Mouse (Mus musculus): ENCODE data around the gene Ets1. TPM values are rescaled to one million over a fixed set of nuclear protein-coding genes. Genes with fewer than 3 reads are reported as not detected.

Ets1 gene
- total RNA-seq, 2 experiments from 2014 or later = 5.4 to 16.3 TPM

GRCm38 (mm10) chr9:32749721-32750480 is 113.9 kb downstream of the Ets1 start:
- ATAC-seq (replicated peaks; ENCODE audit: poor library complexity) = no peak

DNA sequence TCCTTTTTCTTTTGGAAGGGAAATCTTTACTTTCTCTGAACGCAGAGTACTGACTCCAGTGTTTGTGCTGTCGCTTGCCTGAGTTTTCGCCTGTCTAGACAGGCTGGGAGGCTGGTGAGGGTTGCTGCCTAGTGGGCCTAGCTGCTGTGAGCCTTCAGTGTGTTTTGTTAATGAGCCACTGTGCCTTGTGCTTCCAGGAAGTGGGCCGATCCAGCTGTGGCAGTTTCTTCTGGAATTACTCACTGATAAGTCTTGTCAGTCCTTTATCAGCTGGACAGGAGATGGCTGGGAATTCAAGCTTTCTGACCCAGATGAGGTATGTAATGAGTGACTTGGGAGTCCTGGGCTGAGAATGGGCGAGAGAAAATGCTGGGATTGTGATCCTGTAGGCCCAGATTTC is 116.6 kb downstream of the Ets1 start:
- no peak for ATAC-seq (replicated peaks; ENCODE audit: poor library complexity)

DNA sequence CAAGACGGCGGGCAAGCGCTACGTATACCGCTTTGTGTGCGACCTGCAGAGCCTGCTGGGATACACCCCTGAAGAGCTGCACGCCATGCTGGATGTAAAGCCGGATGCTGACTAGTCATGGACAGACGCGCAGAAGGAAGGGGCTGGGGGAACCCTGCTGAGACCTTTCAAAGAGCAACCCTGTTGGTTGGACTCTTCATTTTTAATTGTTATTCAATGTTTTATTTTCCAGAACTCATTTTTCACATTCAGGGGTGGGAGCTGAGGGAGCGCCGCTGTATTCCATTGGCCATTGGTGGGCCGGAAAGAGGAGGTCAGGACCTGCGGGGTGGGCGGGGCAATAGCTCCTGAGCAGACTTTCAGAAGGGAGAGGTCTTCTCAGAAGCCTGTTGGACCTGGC is 118.3 kb downstream of the Ets1 start:
- ATAC-seq (replicated peaks; ENCODE audit: poor library complexity) = no peak

GRCm38 (mm10) chr9:32756002-32756401 is 120.0 kb downstream of the Ets1 start:
- no peak for ATAC-seq (replicated peaks; ENCODE audit: poor library complexity)

- no peak for ATAC-seq (replicated peaks; ENCODE audit: poor library complexity)
Observed at GRCm38 (mm10) chr9:32758280-32758905, 122.4 kb downstream of the Ets1 start.

DNA sequence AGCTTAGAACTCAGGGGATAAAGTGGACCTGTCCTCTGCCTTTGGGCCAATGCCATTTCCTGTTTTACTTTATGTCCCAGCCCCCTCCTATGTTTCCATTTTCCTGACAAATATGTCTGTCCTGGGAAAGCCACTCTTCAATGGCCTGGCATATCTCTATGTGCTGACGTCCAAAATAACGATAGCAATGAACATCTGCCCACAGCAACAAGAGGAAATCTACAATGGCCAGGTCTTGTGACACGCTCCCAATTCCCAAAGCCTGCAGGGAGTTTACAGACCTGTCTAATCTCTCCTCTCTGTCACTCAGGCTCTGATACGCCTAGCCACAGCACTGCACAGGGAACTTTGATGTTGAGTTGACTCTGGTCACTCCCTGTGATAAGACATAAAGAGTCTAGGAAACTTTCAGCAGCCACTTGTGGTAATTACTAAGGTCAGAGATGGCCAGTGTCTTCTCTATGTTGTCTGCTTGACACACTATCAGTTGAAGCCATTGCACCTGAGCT is 124.7 kb downstream of the Ets1 start:
- ATAC-seq (replicated peaks; ENCODE audit: poor library complexity) = no peak

DNA sequence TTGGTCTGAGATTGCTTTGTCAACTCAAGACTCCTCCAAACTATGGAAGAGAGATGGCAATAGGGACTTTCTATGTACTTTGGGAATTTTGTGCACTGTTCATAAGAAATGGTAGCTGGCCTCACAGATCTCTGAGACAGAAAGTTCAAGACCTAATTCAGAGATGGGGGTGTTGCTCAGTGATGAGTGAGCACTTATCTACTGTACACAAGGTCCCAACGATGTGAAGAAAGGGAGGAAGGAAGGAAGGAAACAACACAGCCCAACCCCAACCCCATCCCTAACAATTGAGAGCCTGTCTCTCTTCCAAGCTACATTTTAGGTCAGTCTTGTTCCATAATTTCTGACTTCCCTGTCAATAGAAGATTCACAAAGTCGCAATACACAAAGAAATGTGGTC is 125.3 kb downstream of the Ets1 start:
- no peak for ATAC-seq (replicated peaks; ENCODE audit: poor library complexity)

GRCm38 (mm10) chr9:32764374-32764773 is 128.4 kb downstream of the Ets1 start:
- ATAC-seq (replicated peaks; ENCODE audit: poor library complexity) = no peak

DNA sequence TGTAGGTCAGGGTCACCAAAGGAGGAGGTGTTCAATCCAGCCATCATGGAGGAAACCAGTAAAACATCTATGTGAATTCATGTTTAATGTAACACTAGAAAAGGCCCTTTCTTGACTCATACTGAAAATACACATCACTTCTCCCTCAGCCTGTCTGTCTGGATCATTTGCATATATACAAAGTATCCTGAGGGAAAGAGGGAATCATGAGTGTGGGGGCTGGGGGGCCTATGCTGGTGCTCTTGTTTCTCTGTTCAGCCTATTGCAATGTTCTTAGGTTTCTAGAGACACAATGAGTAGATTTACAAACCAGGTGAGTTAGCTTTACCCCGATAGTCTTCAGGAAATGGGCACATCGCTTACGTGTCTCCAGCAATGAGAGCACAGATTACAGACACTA is 129.1 kb downstream of the Ets1 start:
- no peak for ATAC-seq (replicated peaks; ENCODE audit: poor library complexity)

GRCm38 (mm10) chr9:32778866-32779265 is 142.8 kb downstream of the Ets1 start:
- ATAC-seq (replicated peaks; ENCODE audit: poor library complexity) = no peak

- ATAC-seq (replicated peaks; ENCODE audit: poor library complexity) = no peak
Observed at GRCm38 (mm10) chr9:32782391-32783092, 146.5 kb downstream of the Ets1 start.

- no peak for ATAC-seq (replicated peaks; ENCODE audit: poor library complexity)
Observed at GRCm38 (mm10) chr9:32787091-32787490, 151.1 kb downstream of the Ets1 start.

DNA sequence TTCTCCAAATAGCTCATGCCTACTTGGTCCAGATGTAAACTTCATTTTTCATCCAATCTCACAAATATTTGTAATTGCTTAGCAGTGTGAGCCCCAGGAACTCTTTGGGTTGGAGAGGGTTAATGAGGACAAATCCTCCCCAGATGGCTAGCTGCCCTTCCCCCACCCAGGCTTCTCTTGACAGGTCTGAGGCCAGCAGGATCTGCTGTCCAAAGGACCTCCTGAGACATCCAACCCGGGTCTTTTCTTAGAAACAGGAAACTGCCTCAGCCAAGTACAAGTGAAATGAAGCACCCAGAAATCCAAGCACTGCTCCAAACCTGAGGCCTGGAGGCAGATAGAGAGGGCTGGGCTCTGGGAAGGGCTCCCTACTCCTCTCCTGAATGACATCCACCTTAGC is 151.6 kb downstream of the Ets1 start:
- no peak for ATAC-seq (replicated peaks; ENCODE audit: poor library complexity)

- 0 out of 2 replicates have a peak, but pooled peaks have one; percentile 39 for ATAC-seq (replicated peaks; ENCODE audit: poor library complexity)
Observed at GRCm38 (mm10) chr9:32789306-32789705, 153.3 kb downstream of the Ets1 start.

GRCm38 (mm10) chr9:32791699-32792098 is 155.7 kb downstream of the Ets1 start:
- no peak for ATAC-seq (replicated peaks; ENCODE audit: poor library complexity)

GRCm38 (mm10) chr9:32798171-32798570 is 162.2 kb downstream of the Ets1 start:
- no peak for ATAC-seq (replicated peaks; ENCODE audit: poor library complexity)

GRCm38 (mm10) chr9:32806106-32806505 is 170.1 kb downstream of the Ets1 start:
- ATAC-seq (replicated peaks; ENCODE audit: poor library complexity) = no peak

Other genes starting within 250 kb of the Ets1 start
- gene Fli1, start 93.4 kb upstream of the Ets1 start, total RNA-seq (2015) = 80.2 and 93.2 TPM in 2 replicates
- 104 and 107 TPM in 2 replicates for gene Fli1, start 93.4 kb upstream of the Ets1 start, total RNA-seq (2017)